Mouse (Mus musculus) hindbrain, postnatal 0 days (tissue): Measurements from ENCODE around the gene H2-M3. TPM values are rescaled to one million over a fixed set of nuclear protein-coding genes. Genes with fewer than 3 reads are reported as not detected.
"Not testable (repeated sequence)": the region's sequence is repeated elsewhere in the genome, so short reads cannot be mapped to it uniquely, and the experiment has no call there.

Experiments
- ATAC-seq: fragments of 200-750 bp; cut with Nextera tagmentation; 2 replicates; pipeline ENCODE4 v1.8.0; 2017; ENCODE audit warnings: mild to moderate bottlenecking, moderate TSS enrichment, moderate library complexity
- DNase-seq: peaks from one replicate; pipeline ENCODE4 v3.0.0-alpha.2; 2015; ENCODE audit warnings: low spot score
- H3K27ac ChIP-seq: fragments of 300-500 bp; sonication (generic); 2 replicates; pipeline ENCODE4 v1.5.1; 2014; ENCODE audit warnings: mild to moderate bottlenecking
- H3K27me3 ChIP-seq: fragments of 300-500 bp; sonication (generic); 2 replicates; pipeline ENCODE4 v1.6.1; 2014; ENCODE audit warnings: low read length, mixed read lengths; ENCODE audit not compliant: insufficient read depth
- H3K36me3 ChIP-seq: fragments of 300-500 bp; sonication (generic); 2 replicates; pipeline ENCODE4 v1.6.1; 2014; ENCODE audit warnings: low read length, mixed read lengths; ENCODE audit not compliant: insufficient read depth
- H3K4me1 ChIP-seq: fragments of 300-500 bp; sonication (generic); 2 replicates; pipeline ENCODE4 v1.6.1; 2014; ENCODE audit warnings: antibody characterized with exemption, low read length, mixed read lengths; ENCODE audit not compliant: insufficient read depth
- H3K4me2 ChIP-seq: fragments of 300-500 bp; sonication (generic); 2 replicates; pipeline ENCODE4 v1.6.1; 2014; ENCODE audit warnings: low read depth, mild to moderate bottlenecking, low read length, moderate library complexity, mixed read lengths
- H3K4me3 ChIP-seq: fragments of 300-500 bp; sonication (generic); 2 replicates; pipeline ENCODE4 v1.5.1; 2014; ENCODE audit warnings: low read length
- H3K9ac ChIP-seq: fragments of 300-500 bp; sonication (generic); replicated peaks from 2 replicates; pipeline ENCODE4 v1.6.1; 2014; ENCODE audit warnings: mild to moderate bottlenecking, low read length, moderate library complexity, mixed read lengths
- H3K9me3 ChIP-seq: fragments of 300-500 bp; sonication (generic); 2 replicates; pipeline ENCODE4 v1.6.1; 2016; ENCODE audit warnings: low read length, mixed read lengths
- CTCF ChIP-seq: IDR thresholded peaks from 2 replicates; pipeline ENCODE4 v1.5.1; 2016; ENCODE audit warnings: antibody characterized with exemption, control low read depth, low read depth
- WGBS: fragments of 180-500 bp; shearing (Covaris S2); extraction: QIAGEN DNeasy Blood & Tissue Kit; methylation state at CpG from one replicate; pipeline ENCODE4 v1.1.7; 2014; 5-methylcytosine and 5-hydroxymethylcytosine counted together
- polyA plus RNA-seq: library from polyadenylated mRNA; unstranded; fragments of >200 nt; fragmentation: Nextera tagmentation; extraction: Ambion mirVana; gene quantifications from 2 replicates; pipeline ENCODE4 v1.2.1, GENCODE M21; 2015
- total RNA-seq: library from RNA; depleted of rRNA; stranded (reverse); fragments of >200 nt; gene quantifications from 2 replicates; pipeline ENCODE4 v1.2.3, GENCODE M21; 2014; rRNA removed

Gene H2-M3
- 0.63 and 2.5 TPM in 2 replicates for total RNA-seq
- polyA plus RNA-seq, result 1.9 and 2.7 TPM in 2 replicates

- no peaks in the 10 kb centered on the region for H3K36me3 ChIP-seq
- peak within 1 kb of the TSS; percentile 97 for H3K4me2 ChIP-seq
- WGBS, result 4% methylated on average over 26 of the region's 26 CpGs
- peak; percentile 92 for DNase-seq
- no peak within 1 kb of the TSS for H3K27ac ChIP-seq
- no peak for TF ChIP-seq CTCF
- no peaks in the 10 kb centered on the region for H3K9me3 ChIP-seq
- ATAC-seq, result peak; percentile 98
- H3K4me1 ChIP-seq, result no peaks in the 10 kb centered on the region
- H3K9ac ChIP-seq, result peak within 1 kb of the TSS; percentile 41
- peak within 1 kb of the TSS; percentile 55 for H3K4me3 ChIP-seq
- H3K27me3 ChIP-seq, result no peaks in the 10 kb centered on the region
These were observed at the start of gene H2-M3 for GRCm38 (mm10) chr17:37270058-37270701. Gene H2-M3 (plus strand): TSS chr17:37270220.

GRCm38 (mm10) chr17:37221879-37222278 is 48.1 kb upstream of the H2-M3 start:
- DNase-seq, result no peak
- 29% methylated on average over 1 of the region's 1 CpGs for WGBS
- no peaks in the 10 kb centered on the region for H3K27me3 ChIP-seq

GRCm38 (mm10) chr17:37237230-37237629 is 32.8 kb upstream of the H2-M3 start, which contains the start of gene Olfr97:
Gene Olfr97 (minus strand): TSS chr17:37237330.
- WGBS, result 87% methylated on average over 2 of the region's 2 CpGs
- not testable (repeated sequence) for H3K27me3 ChIP-seq, ATAC-seq

More at GRCm38 (mm10) chr17:37221879-37222278, 48.1 kb upstream of the H2-M3 start:
- Histone ChIP-seq H3K36me3 (no peaks in the 10 kb centered on the region), H3K4me2 (no peak overlapping the region), H3K4me3 (no peak overlapping the region), H3K9ac (no peak overlapping the region), H3K27ac (no peak overlapping the region), H3K9me3 (no peaks in the 10 kb centered on the region), H3K4me1 (no peaks in the 10 kb centered on the region)
- no peak for ATAC-seq
- peak; percentile 48 for TF ChIP-seq CTCF

GRCm38 (mm10) chr17:37242198-37242597 is 27.8 kb upstream of the H2-M3 start:
- DNase-seq (no peak), ATAC-seq (no peak)
- no peak overlapping the region for H3K9ac ChIP-seq
- H3K36me3 ChIP-seq, result no peaks in the 10 kb centered on the region
- H3K4me2 ChIP-seq, result no peak overlapping the region
- WGBS, result 46% methylated on average over 3 of the region's 3 CpGs
- H3K9me3 ChIP-seq, result no peaks in the 10 kb centered on the region
- TF ChIP-seq CTCF, result no peak
- H3K4me3 ChIP-seq, result no peak overlapping the region
- no peak overlapping the region for H3K27ac ChIP-seq
- no peaks in the 10 kb centered on the region for H3K4me1 ChIP-seq
- no peaks in the 10 kb centered on the region for H3K27me3 ChIP-seq

More at GRCm38 (mm10) chr17:37237230-37237629, 32.8 kb upstream of the H2-M3 start, which contains the start of gene Olfr97:
- not testable (repeated sequence) for H3K27ac ChIP-seq, DNase-seq, H3K4me2 ChIP-seq, H3K4me3 ChIP-seq, H3K36me3 ChIP-seq, H3K9me3 ChIP-seq, H3K9ac ChIP-seq, H3K4me1 ChIP-seq

GRCm38 (mm10) chr17:37246715-37247114 is 23.3 kb upstream of the H2-M3 start:
- no peaks in the 10 kb centered on the region for H3K4me1 ChIP-seq
- ATAC-seq, result peak; percentile 80
- WGBS, result 35% methylated on average over 5 of the region's 5 CpGs
- H3K36me3 ChIP-seq, result no peaks in the 10 kb centered on the region
- no peaks in the 10 kb centered on the region for H3K9me3 ChIP-seq
- H3K4me3 ChIP-seq, result no peak overlapping the region
- H3K27me3 ChIP-seq, result no peaks in the 10 kb centered on the region
- peak; percentile 67 for DNase-seq
- no peak overlapping the region for H3K4me2 ChIP-seq
- TF ChIP-seq CTCF, result peak; percentile 36
- H3K27ac ChIP-seq, result no peak overlapping the region
- H3K9ac ChIP-seq, result no peak overlapping the region

- DNase-seq (no peak), ATAC-seq (no peak)
- TF ChIP-seq CTCF, result no peak
- Histone ChIP-seq H3K9ac (no peak overlapping the region), H3K4me1 (no peaks in the 10 kb centered on the region), H3K4me2 (no peak overlapping the region), H3K9me3 (no peaks in the 10 kb centered on the region), H3K4me3 (no peak overlapping the region), H3K36me3 (no peaks in the 10 kb centered on the region), H3K27me3 (no peaks in the 10 kb centered on the region), H3K27ac (no peak overlapping the region)
These were observed 20.6 kb upstream of the H2-M3 start for GRCm38 (mm10) chr17:37249460-37249859.

GRCm38 (mm10) chr17:37250544-37250943 is 19.5 kb upstream of the H2-M3 start:
- 21% methylated on average over 1 of the region's 1 CpGs for WGBS
- no peaks in the 10 kb centered on the region for H3K4me1 ChIP-seq
- peak; percentile 46 for TF ChIP-seq CTCF
- no peak overlapping the region for H3K9ac ChIP-seq
- H3K9me3 ChIP-seq, result no peaks in the 10 kb centered on the region
- no peaks in the 10 kb centered on the region for H3K27me3 ChIP-seq
- DNase-seq (no peak), ATAC-seq (no peak)
- no peak overlapping the region for H3K27ac ChIP-seq
- no peak overlapping the region for H3K4me2 ChIP-seq
- no peak overlapping the region for H3K4me3 ChIP-seq
- no peaks in the 10 kb centered on the region for H3K36me3 ChIP-seq
